Mouse (Mus musculus) embryonic fibroblast, embryonic 13.5 days (primary cell): ENCODE data around the gene Scfd2. TPM values are rescaled to one million over a fixed set of nuclear protein-coding genes. Genes with fewer than 3 reads are reported as not detected.
A peak's percentile ranks its signal among the peaks of the same experiment; 100 is the strongest.

Experiments used
- H3K27ac ChIP-seq: 2 replicates; pipeline ENCODE4 v1.5.1; 2012; ENCODE audit warnings: low read length, control low read depth, inconsistent platforms; ENCODE audit not compliant: insufficient read depth
- H3K4me1 ChIP-seq: 2 replicates; pipeline ENCODE4 v1.6.1; 2011; ENCODE audit warnings: low read length; ENCODE audit not compliant: control insufficient read depth, insufficient read depth
- H3K4me3 ChIP-seq: 2 replicates; pipeline ENCODE4 v1.5.1; 2011; ENCODE audit warnings: mild to moderate bottlenecking, control low read depth, low read length; ENCODE audit not compliant: insufficient read depth
- CTCF ChIP-seq: IDR thresholded peaks from 2 replicates; pipeline ENCODE4 v1.5.1; 2011; ENCODE audit warnings: mild to moderate bottlenecking, control low read depth, low read length, moderate library complexity, borderline replicate concordance; ENCODE audit not compliant: insufficient read depth
- POLR2A ChIP-seq: IDR thresholded peaks from 2 replicates; pipeline ENCODE4 v1.6.1; 2011; ENCODE audit warnings: low read depth, mild to moderate bottlenecking, control low read depth, low read length, moderate library complexity
- polyA plus RNA-seq: library from polyadenylated mRNA; stranded (reverse); fragments of >200 nt; gene quantifications from 2 replicates; pipeline ENCODE4 v1.2.4, GENCODE M21; 2011; ENCODE audit warnings: low read depth; ENCODE audit not compliant: missing spikeins, insufficient read length

Scfd2 gene
- polyA plus RNA-seq, 1 experiment, result 11.4 TPM

DNA sequence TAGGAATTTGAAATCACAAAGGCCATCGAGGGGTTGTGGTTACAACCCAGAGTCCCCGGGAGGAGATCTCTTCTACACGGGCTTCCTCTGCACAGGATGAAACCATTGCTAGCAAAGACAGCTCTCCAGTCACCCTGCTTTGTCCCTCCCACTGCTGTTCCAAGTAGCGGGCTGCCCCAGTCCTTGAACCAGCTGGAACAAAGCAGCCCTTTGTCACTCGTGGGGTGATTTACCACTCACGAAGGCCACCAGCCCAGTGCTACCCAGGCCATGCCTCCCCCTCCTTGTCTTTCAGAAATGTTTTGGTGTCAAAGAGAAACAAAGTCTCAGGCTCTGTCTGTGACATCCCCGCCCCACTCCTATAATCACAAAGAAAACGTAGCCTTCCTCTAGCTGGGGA lies 326.1 kb downstream of the Scfd2 start:
- H3K4me3 ChIP-seq, result no peak overlapping the region
- no peak overlapping the region for H3K27ac ChIP-seq
- TF ChIP-seq POLR2A, result no peak
- TF ChIP-seq CTCF, result no peak
- no peaks in the 10 kb centered on the region for H3K4me1 ChIP-seq

DNA sequence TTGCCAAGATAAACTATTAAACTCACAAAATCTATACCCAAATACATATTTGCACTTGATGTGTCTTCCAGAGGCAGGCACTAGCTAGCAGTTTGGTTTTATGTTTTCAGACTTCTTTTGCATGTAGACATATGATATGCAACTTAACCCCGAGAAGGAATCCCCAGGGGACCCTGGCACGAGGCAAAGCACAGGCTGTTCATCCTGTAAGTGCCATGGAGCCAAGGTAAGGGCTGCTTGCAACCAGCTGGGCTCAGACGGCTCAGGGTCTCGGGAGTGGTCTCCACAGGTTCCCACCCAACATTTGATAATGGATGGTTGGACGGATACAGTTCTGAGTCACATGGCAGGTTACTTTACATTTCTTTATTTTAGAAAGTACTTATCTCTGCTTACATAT lies 327.1 kb downstream of the Scfd2 start:
- Histone ChIP-seq H3K27ac (no peak overlapping the region), H3K4me3 (no peak overlapping the region), H3K4me1 (0 out of 2 replicates have a peak, but pooled peaks cover 3% of the 10 kb centered on the region)
- no peak for TF ChIP-seq CTCF
- no peak for TF ChIP-seq POLR2A

DNA sequence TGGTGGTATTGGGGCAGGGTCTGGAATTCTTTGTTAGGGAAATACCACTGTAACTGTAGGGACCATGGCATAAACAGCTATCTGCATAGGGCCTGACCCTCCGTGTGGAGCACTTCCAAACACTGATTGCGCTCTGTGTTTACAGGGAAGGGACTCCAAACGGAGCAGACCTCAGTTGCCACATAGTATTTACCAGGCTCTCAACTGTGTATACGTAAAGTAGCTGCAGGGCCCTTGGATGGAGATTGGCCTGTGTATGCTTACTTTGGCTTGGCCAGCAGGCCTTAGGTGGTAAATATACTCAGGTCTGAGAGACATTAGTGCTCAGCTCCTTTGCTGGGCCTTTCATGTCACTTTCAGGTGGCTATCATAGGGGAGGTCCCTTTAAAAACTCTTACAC lies 329.0 kb downstream of the Scfd2 start:
- H3K27ac ChIP-seq, result no peak overlapping the region
- no peak for TF ChIP-seq POLR2A
- no peak for TF ChIP-seq CTCF
- H3K4me3 ChIP-seq, result no peak overlapping the region
- H3K4me1 ChIP-seq, result peaks cover 3% of the 10 kb centered on the region; the same call in 1 of the 2 replicates

DNA sequence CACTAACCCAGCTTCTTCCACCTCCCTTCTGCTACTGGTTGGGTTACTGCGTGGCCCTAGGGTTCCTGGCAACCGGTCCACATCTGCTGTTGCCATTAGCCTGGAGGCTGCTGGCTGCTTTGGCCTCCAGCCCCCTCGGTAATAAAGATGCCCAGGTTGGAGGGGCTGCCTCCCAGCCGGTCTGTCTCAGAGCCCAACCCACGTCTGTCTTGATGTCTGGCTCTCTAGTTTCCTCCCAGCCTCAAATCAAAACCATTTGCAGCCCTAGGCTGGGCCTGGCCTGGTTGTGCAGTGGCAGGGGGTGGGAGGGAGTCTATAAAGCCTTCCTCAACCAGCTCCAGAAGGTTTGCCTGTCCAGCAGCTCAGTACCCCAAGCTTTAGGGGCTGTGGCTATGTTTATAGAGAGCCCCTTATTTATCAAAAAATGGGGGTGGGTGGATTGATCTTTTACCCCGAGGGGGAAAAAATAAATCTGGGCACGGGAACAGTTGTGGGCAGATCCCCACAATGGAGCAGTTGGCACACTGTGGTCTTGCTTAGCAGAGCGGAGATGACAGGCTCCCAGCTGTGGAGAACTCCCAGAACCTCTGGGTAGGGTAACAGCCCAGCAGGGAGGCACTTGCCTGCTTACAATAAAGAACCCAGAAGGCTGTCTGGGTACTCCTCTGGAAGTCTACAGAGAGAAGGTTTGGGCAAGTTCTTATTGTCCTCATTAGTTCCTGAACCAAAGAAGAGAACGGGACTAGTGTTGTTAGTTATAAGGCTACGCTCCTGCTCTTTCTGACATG lies 329.8 kb downstream of the Scfd2 start:
- H3K4me1 ChIP-seq, result peaks cover 3% of the 10 kb centered on the region; the same call in 1 of the 2 replicates
- TF ChIP-seq POLR2A (no peak), CTCF (no peak)
- no peak overlapping the region for H3K27ac ChIP-seq
- no peak overlapping the region for H3K4me3 ChIP-seq

DNA sequence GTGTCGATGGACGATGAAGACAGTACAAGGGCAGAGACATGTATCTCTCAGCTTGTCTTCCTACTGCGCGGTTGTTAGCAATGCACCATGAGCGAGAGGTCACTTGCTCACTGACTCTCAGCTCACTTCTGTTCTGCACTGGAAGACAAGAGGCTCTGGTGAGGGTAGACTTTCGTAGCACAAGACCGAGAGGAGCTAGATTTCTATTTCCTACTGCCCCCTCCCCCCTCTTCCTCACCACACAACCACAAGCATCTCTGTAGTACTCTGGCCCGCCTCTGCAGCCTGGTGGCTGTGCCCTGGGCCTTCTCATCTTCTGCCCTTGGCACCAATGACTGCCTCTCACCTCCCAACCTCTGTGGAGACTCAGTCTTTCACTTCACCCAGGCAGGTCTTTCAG lies 331.1 kb downstream of the Scfd2 start:
- H3K4me3 ChIP-seq, result no peak overlapping the region
- H3K4me1 ChIP-seq, result peaks cover 3% of the 10 kb centered on the region; the same call in 1 of the 2 replicates
- TF ChIP-seq POLR2A, result no peak; the same call in 1 of the 2 replicates
- no peak for TF ChIP-seq CTCF

DNA sequence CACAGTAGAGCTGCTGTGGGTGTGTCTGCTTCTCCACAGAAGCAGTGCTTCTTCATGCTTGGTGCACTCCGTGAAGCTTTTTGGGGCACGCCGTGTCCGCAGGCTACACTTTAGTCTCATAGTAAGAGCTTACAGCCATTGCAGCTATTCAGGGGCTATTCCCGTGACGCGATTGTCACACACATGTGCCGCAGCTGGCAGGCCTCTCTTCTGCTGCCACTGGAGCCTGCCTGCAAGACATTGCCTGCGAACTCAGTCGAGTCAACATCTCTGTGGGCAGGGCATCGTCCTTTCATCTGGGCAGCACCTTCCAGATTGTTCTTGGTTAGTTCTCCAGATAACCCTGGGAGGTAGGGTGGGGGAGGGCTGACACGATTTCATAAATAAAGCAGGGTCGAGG lies 331.8 kb downstream of the Scfd2 start:
- Histone ChIP-seq H3K27ac (no peak overlapping the region), H3K4me1 (peaks cover 3% of the 10 kb centered on the region; the same call in 1 of the 2 replicates), H3K4me3 (no peak overlapping the region)
- TF ChIP-seq POLR2A (no peak), CTCF (no peak)

More for the DNA sequence above, 331.1 kb downstream of the Scfd2 start:
- H3K27ac ChIP-seq, result no peak overlapping the region

DNA sequence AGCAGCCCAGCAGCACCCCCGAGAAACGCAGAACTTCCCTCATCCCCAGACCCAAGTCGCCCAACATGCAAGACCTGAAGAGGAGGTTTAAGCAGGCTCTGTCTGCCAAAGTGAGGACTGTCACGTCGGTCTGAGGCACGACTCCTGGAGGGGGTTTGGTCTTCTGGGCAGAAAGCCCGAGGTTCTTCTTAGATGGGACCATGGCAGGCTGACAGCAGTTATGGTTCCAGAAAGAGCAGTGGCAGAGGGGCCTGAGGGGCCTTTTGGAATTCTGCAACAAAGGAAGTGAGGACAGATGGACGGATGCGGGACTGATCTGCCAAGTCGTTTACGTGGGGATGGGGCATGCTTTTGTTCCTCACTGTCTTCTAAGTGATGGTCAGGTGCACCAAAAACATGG lies 333.1 kb downstream of the Scfd2 start:
- Histone ChIP-seq H3K4me3 (no peak overlapping the region), H3K4me1 (peaks cover 3% of the 10 kb centered on the region; the same call in 1 of the 2 replicates), H3K27ac (no peak overlapping the region)
- TF ChIP-seq CTCF (no peak), POLR2A (no peak)

DNA sequence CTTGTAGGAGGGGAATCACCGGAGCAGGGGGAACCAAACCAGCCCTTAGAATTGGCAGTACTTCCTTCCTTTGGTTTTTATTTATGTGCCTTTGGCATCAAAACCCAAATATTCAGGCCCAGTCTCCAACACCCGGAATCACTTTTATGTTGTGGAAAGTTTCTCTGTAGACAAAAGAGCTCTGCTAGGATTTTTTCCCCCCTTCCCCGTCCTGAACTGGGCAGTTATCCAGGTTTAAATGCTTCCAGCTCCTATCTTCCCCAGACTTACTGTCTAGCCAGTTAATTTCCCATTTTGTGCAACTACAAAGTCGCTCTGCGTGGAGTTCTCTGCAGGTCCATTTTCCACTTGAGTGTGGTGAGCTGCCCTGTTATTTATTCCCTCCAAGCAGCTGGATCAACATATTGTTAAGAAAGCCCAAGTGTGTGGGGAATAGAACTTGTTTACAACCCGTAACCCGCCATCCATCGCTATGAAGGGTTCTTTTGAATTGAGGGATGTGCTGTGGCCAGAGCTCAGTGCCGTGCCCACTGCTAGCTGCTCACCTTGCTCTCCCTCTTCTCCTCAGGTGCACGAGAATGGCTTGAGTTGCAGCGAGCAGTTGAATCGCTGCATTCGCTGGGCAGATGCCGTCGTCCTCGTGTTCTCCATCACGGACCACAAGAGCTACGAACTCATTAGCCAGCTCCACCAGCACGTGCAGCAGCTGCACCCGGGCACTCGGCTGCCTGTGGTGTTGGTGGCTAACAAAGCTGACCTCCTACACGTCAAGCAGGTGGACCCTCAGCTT lies 333.8 kb downstream of the Scfd2 start:
- Histone ChIP-seq H3K4me1 (peaks cover 3% of the 10 kb centered on the region), H3K27ac (peak overlapping the region; percentile 14; the same call in 1 of the 2 replicates), H3K4me3 (peak overlapping the region; percentile 29)
- TF ChIP-seq POLR2A (peak; percentile 15; the same call in 1 of the 2 replicates), CTCF (no peak)

DNA sequence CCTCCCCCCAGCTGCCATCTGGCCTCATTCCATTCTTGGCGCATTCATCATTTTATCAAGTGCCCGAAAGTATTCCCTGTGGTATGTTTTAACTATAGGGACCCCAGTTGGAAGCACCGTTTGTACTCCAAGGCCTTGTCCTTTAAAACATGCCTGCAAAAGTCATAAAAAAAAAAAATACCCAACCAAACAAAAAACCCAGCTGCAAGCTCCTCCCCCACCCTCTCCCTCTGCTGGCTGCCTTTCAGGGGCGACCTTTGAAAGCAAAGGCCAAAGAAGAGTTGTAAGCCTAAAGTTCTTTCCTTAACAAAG lies 335.3 kb downstream of the Scfd2 start:
- Histone ChIP-seq H3K27ac (no peak overlapping the region), H3K4me1 (peaks cover 3% of the 10 kb centered on the region), H3K4me3 (peak overlapping the region; percentile 98)
- TF ChIP-seq CTCF, result no peak
- TF ChIP-seq POLR2A, result no peak
